Mouse (Mus musculus) heart, embryonic 10.5 days (tissue): ENCODE results near the gene Rnase1. TPM values are rescaled to one million over a fixed set of nuclear protein-coding genes. Genes with fewer than 3 reads are reported as not detected.
"Not testable (repeated sequence)": the region's sequence is repeated elsewhere in the genome, so short reads cannot be mapped to it uniquely, and the experiment has no call there.

Experiments used
- DNase-seq: peaks from one replicate; pipeline ENCODE4 v3.0.0-alpha.2; 2017; ENCODE audit warnings: low spot score
- H3K27ac ChIP-seq: fragments of 300-500 bp; sonication (generic); 2 replicates; pipeline ENCODE4 v1.5.1; 2016; ENCODE audit warnings: mild to moderate bottlenecking
- H3K27me3 ChIP-seq: fragments of 300-500 bp; sonication (generic); 2 replicates; pipeline ENCODE4 v1.6.1; 2016; ENCODE audit warnings: mild to moderate bottlenecking; ENCODE audit not compliant: poor library complexity, insufficient read depth, severe bottlenecking
- H3K36me3 ChIP-seq: fragments of 300-500 bp; sonication (generic); 2 replicates; pipeline ENCODE4 v1.6.1; 2016; ENCODE audit warnings: mild to moderate bottlenecking, moderate library complexity
- H3K4me1 ChIP-seq: fragments of 300-500 bp; sonication (generic); 2 replicates; pipeline ENCODE4 v1.6.1; 2016; ENCODE audit warnings: mild to moderate bottlenecking
- H3K4me3 ChIP-seq: fragments of 300-500 bp; sonication (generic); 2 replicates; pipeline ENCODE4 v1.5.1; 2016; ENCODE audit warnings: mild to moderate bottlenecking, moderate library complexity
- H3K9me3 ChIP-seq: fragments of 300-500 bp; sonication (generic); 2 replicates; pipeline ENCODE4 v1.6.1; 2016; ENCODE audit warnings: mild to moderate bottlenecking, moderate library complexity
- WGBS: fragments of 180-500 bp; shearing (Covaris S2); methylation state at CpG from one replicate; pipeline ENCODE4 v1.1.7; 2016; 5-methylcytosine and 5-hydroxymethylcytosine counted together
- polyA plus RNA-seq: library from polyadenylated mRNA; unstranded; fragments of >200 nt; fragmentation: Nextera tagmentation; extraction: Ambion mirVana; gene quantifications from 2 replicates; pipeline ENCODE4 v1.2.1, GENCODE M21; 2016

The Rnase1 gene
- polyA plus RNA-seq, 1 experiment from 2014 or later = not detected

DNA sequence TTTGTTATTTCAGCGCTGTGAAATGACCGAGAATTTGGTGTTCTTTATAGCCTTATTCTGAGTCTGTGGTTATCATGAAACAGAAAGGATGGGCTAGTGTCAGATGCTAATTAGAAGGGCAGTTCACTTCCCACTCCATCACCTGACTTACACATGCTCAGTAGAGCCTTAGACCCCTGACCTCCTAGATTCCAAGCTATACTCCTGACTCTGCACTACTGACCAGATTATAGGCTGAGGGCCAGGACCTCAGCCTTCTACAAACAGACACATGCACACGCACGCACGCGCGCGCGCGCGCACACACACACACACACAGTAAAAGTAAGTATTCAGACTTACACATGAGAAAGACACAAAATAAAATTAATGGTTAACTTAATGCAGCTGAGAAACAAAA lies 47.7 kb downstream of the Rnase1 start:
- Histone ChIP-seq H3K4me1 (no peaks in the 10 kb centered on the region), H3K4me3 (no peak overlapping the region), H3K36me3 (no peaks in the 10 kb centered on the region), H3K27me3 (no peaks in the 10 kb centered on the region), H3K9me3 (no peaks in the 10 kb centered on the region), H3K27ac (no peak overlapping the region)
- no peak for DNase-seq
- WGBS = 94% methylated on average over 11 of the region's 11 CpGs

- WGBS = 44% methylated on average over 1 of the region's 1 CpGs
- H3K4me3 ChIP-seq, H3K27ac ChIP-seq, DNase-seq, H3K4me1 ChIP-seq, H3K36me3 ChIP-seq, H3K9me3 ChIP-seq, H3K27me3 ChIP-seq: not testable (repeated sequence)
Observed at GRCm38 (mm10) chr14:51098300-51098699, 48.3 kb downstream of the Rnase1 start.

DNA sequence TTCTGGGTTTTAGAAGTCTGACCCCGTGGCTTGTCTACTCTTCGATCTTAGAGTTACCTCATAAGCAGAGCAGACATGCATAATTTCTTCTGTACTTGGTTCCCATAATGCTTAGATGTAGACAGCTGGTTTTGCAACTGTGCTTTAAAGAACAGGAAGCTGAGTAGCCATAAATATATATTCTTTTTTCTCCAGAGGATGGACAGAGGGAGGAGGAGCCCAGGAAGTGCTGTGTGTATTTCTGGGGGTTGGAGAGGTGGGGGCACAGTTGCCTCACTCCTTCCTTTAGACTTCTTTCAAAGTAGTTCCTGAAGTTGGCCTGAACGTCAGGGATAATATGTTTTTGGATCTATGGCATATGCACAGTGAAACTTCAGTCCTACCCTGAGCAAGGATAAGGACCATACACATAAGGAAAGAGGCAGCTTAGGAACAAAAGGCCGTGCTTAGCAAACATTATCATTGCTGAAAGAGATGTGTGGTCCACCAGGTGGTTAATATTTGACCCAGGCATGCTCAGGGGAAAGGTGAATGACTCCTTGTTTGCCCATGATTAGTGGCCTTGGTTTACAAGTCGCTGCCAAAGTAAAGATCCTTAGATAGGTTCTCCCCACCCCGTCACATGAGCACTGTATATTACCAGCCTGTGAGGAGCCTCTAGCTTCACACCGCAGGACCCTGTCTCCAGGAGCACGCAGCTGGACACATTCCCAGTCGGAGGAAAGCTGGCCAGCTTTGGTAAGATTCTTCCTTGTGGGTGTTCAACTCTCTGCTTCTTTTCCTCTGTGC lies 50.7 kb downstream of the Rnase1 start:
- H3K4me3 ChIP-seq = no peak overlapping the region
- H3K9me3 ChIP-seq = no peaks in the 10 kb centered on the region
- H3K27me3 ChIP-seq = no peaks in the 10 kb centered on the region
- 72% methylated on average over 9 of the region's 9 CpGs for WGBS
- H3K27ac ChIP-seq = no peak overlapping the region
- H3K36me3 ChIP-seq = no peaks in the 10 kb centered on the region
- no peak for DNase-seq
- no peaks in the 10 kb centered on the region for H3K4me1 ChIP-seq

Other genes with a start within 250 kb of the Rnase1 start
- 0.19 TPM in 1 of 2 replicates, not detected in the other for gene Klhl33, start 249.3 kb downstream of the Rnase1 start, polyA plus RNA-seq
- 132 and 145 TPM in 2 replicates for gene Osgep, start 221.9 kb downstream of the Rnase1 start, polyA plus RNA-seq
- 220 and 306 TPM in 2 replicates for gene Apex1, start 221.8 kb downstream of the Rnase1 start, polyA plus RNA-seq
- gene Pip4p1, start 215.9 kb downstream of the Rnase1 start, polyA plus RNA-seq = 36.1 and 44.7 TPM in 2 replicates
- 44.3 and 63.0 TPM in 2 replicates for gene Pnp, start 215.7 kb downstream of the Rnase1 start, polyA plus RNA-seq
- gene Gm49342, start 202.3 kb downstream of the Rnase1 start, polyA plus RNA-seq = not detected in 2 replicates
- 0.34 TPM in 1 of 2 replicates, not detected in the other for gene Pnp2, start 190.8 kb downstream of the Rnase1 start, polyA plus RNA-seq
- gene Rnase10, start 139.0 kb downstream of the Rnase1 start, polyA plus RNA-seq = 0.11 and 0.31 TPM in 2 replicates
- gene Rnase9, start 104.9 kb downstream of the Rnase1 start, polyA plus RNA-seq = not detected in 2 replicates
- gene Rnase11, start 96.6 kb downstream of the Rnase1 start, polyA plus RNA-seq = not detected in 2 replicates
- 0.28 and 0.53 TPM in 2 replicates for gene Rnase12, start 89.1 kb downstream of the Rnase1 start, polyA plus RNA-seq
- gene Olfr750, start 72.3 kb downstream of the Rnase1 start, polyA plus RNA-seq = not detected in 2 replicates
- gene Rnase4, start 55.7 kb downstream of the Rnase1 start, polyA plus RNA-seq = 6.3 and 8.9 TPM in 2 replicates
- gene Ang, start 55.6 kb downstream of the Rnase1 start, polyA plus RNA-seq = 1.8 and 3.0 TPM in 2 replicates
- 0.13 TPM in 1 of 2 replicates, not detected in the other for gene Eddm3b, start 32.4 kb downstream of the Rnase1 start, polyA plus RNA-seq
- 0.14 and 0.87 TPM in 2 replicates for gene Rnase6, start 22.9 kb downstream of the Rnase1 start, polyA plus RNA-seq
- not detected in 2 replicates for gene Rnase2b, start 15.5 kb upstream of the Rnase1 start, polyA plus RNA-seq
- not detected in 2 replicates for gene Ang2, start 52.4 kb upstream of the Rnase1 start, polyA plus RNA-seq
- not detected in 2 replicates for gene Ear14, start 56.6 kb upstream of the Rnase1 start, polyA plus RNA-seq
- not detected in 2 replicates for gene Rnase2a, start 109.3 kb upstream of the Rnase1 start, polyA plus RNA-seq
- gene Gm7247, start 215.0 kb upstream of the Rnase1 start, polyA plus RNA-seq = not detected in 2 replicates